Mouse (Mus musculus): ENCODE results near the gene Mocs2.

Mocs2 gene

GRCm38 (mm10) chr13:114854428-114854827 lies 36.4 kb downstream of the Mocs2 start:
- DNase-seq = no peak

- no peak for DNase-seq
Measured at GRCm38 (mm10) chr13:114855573-114856268, 37.7 kb downstream of the Mocs2 start.

GRCm38 (mm10) chr13:114856269-114856627 lies 38.2 kb downstream of the Mocs2 start:
- no peak for DNase-seq

- no peak for DNase-seq
Measured at GRCm38 (mm10) chr13:114857525-114857924, 39.5 kb downstream of the Mocs2 start.

- DNase-seq = no peak
Measured at GRCm38 (mm10) chr13:114874738-114875137, 56.7 kb downstream of the Mocs2 start.

GRCm38 (mm10) chr13:114876005-114876520 lies 58.0 kb downstream of the Mocs2 start:
- no peak for DNase-seq

GRCm38 (mm10) chr13:114878667-114879066 lies 60.6 kb downstream of the Mocs2 start:
- DNase-seq = no peak

Measured in right cerebral cortex, postnatal 14 days (tissue).